Mouse (Mus musculus) E14TG2a.4 (cell line): ENCODE data around the gene Ext2.

ENCODE experiments used
- CTCF ChIP-seq: conservative IDR thresholded peaks from 2 replicates; pipeline ENCODE4 v1.5.1; 2014; ENCODE audit warnings: low read length
- NANOG ChIP-seq: IDR thresholded peaks from 2 replicates; pipeline ENCODE4 v1.6.1; 2014; ENCODE audit warnings: borderline replicate concordance, low read length, mixed read lengths
- POU5F1 ChIP-seq: IDR thresholded peaks from 2 replicates; pipeline ENCODE4 v1.6.1; 2014; ENCODE audit warnings: low read length, borderline replicate concordance

DNA sequence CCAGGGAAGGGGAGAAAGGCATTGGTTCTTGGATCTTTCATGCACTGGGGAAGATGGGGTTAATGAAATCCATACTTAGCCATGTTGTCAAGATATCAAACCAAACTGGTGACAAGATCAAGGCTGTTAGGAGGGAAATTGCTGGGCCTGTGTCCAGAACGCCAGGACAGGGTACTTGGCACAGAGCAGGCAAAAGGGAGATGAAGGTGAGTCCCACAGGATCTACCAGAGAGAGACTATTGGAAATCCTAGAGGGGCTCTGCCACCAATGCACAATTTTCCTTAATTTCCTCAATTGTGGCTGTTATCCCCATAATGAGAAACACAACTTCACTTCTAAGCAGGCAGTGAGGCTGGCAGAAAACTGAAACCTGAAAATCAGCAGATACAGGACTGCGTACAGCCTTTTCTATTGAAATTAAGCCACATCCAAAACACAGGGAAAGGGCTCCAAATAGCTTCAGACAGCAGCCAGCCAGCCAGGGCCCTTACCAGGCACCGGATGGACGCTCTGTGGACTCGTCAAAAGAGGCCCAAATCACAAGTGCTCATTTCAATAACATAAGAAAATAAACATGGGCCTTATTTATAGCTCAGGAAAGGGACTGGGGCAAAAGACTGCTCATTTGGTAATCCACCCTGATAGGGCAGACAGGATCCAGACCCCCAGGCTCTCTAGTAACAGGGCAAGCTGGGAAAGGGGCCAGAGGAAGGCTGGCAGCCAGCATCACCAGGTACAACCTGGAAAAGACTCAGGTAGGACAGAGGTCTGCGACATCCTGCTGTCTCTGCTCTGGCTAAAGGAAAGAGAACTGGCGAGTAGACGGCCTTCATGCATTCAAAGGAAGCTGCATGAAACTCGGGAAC lies 132.1 kb downstream of the Ext2 start:
- no peak for TF ChIP-seq CTCF
- TF ChIP-seq NANOG: no peak
- no peak for TF ChIP-seq POU5F1
